Mouse (Mus musculus) embryonic facial prominence, embryonic 13.5 days (tissue): Measurements from ENCODE around the gene Pik3ap1. TPM values are rescaled to one million over a fixed set of nuclear protein-coding genes. Genes with fewer than 3 reads are reported as not detected.
"Not testable (repeated sequence)": the region's sequence is repeated elsewhere in the genome, so short reads cannot be mapped to it uniquely, and the experiment has no call there.

Experiments used
- ATAC-seq: fragments of 200-750 bp; cut with Nextera tagmentation; 2 replicates; pipeline ENCODE4 v1.8.0; 2017; ENCODE audit warnings: low read depth; ENCODE audit not compliant: insufficient number of reproducible peaks, insufficient read depth, low FRiP score, low TSS enrichment
- H3K27ac ChIP-seq: fragments of 300-500 bp; sonication (generic); 2 replicates; pipeline ENCODE4 v1.5.1; 2015; ENCODE audit warnings: moderate library complexity, mild to moderate bottlenecking, inconsistent platforms
- H3K27me3 ChIP-seq: fragments of 300-500 bp; sonication (generic); 2 replicates; pipeline ENCODE4 v1.6.1; 2015; ENCODE audit warnings: mild to moderate bottlenecking, inconsistent platforms
- H3K36me3 ChIP-seq: fragments of 300-500 bp; sonication (generic); 2 replicates; pipeline ENCODE4 v1.6.1; 2015; ENCODE audit warnings: mild to moderate bottlenecking, inconsistent platforms
- H3K4me1 ChIP-seq: fragments of 300-500 bp; sonication (generic); 2 replicates; pipeline ENCODE4 v1.6.1; 2015; ENCODE audit warnings: inconsistent platforms
- H3K4me2 ChIP-seq: fragments of 300-500 bp; sonication (generic); 2 replicates; pipeline ENCODE4 v1.6.1; 2015; ENCODE audit warnings: moderate library complexity, mild to moderate bottlenecking, inconsistent platforms
- H3K4me3 ChIP-seq: fragments of 300-500 bp; sonication (generic); 2 replicates; pipeline ENCODE4 v1.5.1; 2015; ENCODE audit warnings: mild to moderate bottlenecking, inconsistent platforms
- H3K9ac ChIP-seq: fragments of 300-500 bp; sonication (generic); 2 replicates; pipeline ENCODE4 v1.6.1; 2015; ENCODE audit warnings: mild to moderate bottlenecking, inconsistent platforms
- H3K9me3 ChIP-seq: fragments of 300-500 bp; sonication (generic); 2 replicates; pipeline ENCODE4 v1.6.1; 2016; ENCODE audit warnings: inconsistent platforms
- WGBS: fragments of 180-500 bp; shearing (Covaris S2); methylation state at CpG from one replicate; pipeline ENCODE4 v1.1.7; 2015; ENCODE audit warnings: mixed read lengths; 5-methylcytosine and 5-hydroxymethylcytosine counted together
- polyA plus RNA-seq: library from polyadenylated mRNA; unstranded; fragments of >200 nt; fragmentation: Nextera tagmentation; extraction: Ambion mirVana; gene quantifications from 2 replicates; pipeline ENCODE4 v1.2.1, GENCODE M21; 2015

The Pik3ap1 gene
- polyA plus RNA-seq, 1 experiment from 2014 or later = 1.8 TPM

DNA sequence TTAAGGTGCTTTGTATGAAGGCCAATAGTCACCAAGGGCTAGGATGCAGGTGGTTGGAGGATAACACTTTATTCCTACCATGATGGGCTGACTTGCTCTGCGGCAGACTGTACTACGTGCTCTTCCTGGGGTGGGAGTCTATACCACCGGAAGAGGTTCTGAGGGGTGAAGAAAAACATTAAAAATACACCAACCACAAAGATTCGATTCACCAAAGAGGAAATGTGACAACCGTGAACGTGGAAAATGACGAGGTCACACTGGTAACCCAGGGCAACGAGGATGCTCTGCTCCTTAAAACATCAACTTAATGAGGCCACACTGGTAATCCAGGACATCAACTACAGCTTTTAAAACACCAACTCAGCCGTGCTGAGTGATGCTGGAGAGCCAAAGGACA lies 56.2 kb downstream of the Pik3ap1 start:
- 79% methylated on average over 9 of the region's 9 CpGs for WGBS
- ATAC-seq = no peak
- Histone ChIP-seq H3K27ac (no peak overlapping the region), H3K36me3 (no peaks in the 10 kb centered on the region), H3K4me3 (no peak overlapping the region), H3K27me3 (no peaks in the 10 kb centered on the region), H3K9ac (no peak overlapping the region), H3K4me2 (no peak overlapping the region), H3K9me3 (no peaks in the 10 kb centered on the region), H3K4me1 (no peaks in the 10 kb centered on the region)

- no peak overlapping the region for H3K4me2 ChIP-seq
- no peaks in the 10 kb centered on the region for H3K36me3 ChIP-seq
- no peaks in the 10 kb centered on the region for H3K9me3 ChIP-seq
- H3K27me3 ChIP-seq = no peaks in the 10 kb centered on the region
- H3K27ac ChIP-seq = no peak overlapping the region
- no peak for ATAC-seq
- no peak overlapping the region for H3K9ac ChIP-seq
- no peaks in the 10 kb centered on the region for H3K4me1 ChIP-seq
- H3K4me3 ChIP-seq = no peak overlapping the region
Observed at GRCm38 (mm10) chr19:41323813-41324212, 61.1 kb downstream of the Pik3ap1 start.

- WGBS = 81% methylated on average over 4 of the region's 4 CpGs
- no peaks in the 10 kb centered on the region for H3K36me3 ChIP-seq
Observed at GRCm38 (mm10) chr19:41323125-41323524, 61.8 kb downstream of the Pik3ap1 start.

GRCm38 (mm10) chr19:41321149-41321548 lies 63.8 kb downstream of the Pik3ap1 start:
- H3K4me2 ChIP-seq = no peak overlapping the region
- H3K4me1 ChIP-seq = no peaks in the 10 kb centered on the region
- H3K27me3 ChIP-seq = no peaks in the 10 kb centered on the region
- H3K36me3 ChIP-seq = no peaks in the 10 kb centered on the region
- no peak overlapping the region for H3K9ac ChIP-seq
- ATAC-seq = no peak
- WGBS = 92% methylated on average over 4 of the region's 4 CpGs
- no peak overlapping the region for H3K4me3 ChIP-seq
- H3K9me3 ChIP-seq = no peaks in the 10 kb centered on the region
- no peak overlapping the region for H3K27ac ChIP-seq

More at GRCm38 (mm10) chr19:41323125-41323524, 61.8 kb downstream of the Pik3ap1 start:
- Histone ChIP-seq H3K9me3 (no peaks in the 10 kb centered on the region), H3K4me2 (no peak overlapping the region), H3K27ac (no peak overlapping the region), H3K4me3 (no peak overlapping the region), H3K4me1 (no peaks in the 10 kb centered on the region), H3K27me3 (no peaks in the 10 kb centered on the region), H3K9ac (no peak overlapping the region)
- no peak for ATAC-seq

DNA sequence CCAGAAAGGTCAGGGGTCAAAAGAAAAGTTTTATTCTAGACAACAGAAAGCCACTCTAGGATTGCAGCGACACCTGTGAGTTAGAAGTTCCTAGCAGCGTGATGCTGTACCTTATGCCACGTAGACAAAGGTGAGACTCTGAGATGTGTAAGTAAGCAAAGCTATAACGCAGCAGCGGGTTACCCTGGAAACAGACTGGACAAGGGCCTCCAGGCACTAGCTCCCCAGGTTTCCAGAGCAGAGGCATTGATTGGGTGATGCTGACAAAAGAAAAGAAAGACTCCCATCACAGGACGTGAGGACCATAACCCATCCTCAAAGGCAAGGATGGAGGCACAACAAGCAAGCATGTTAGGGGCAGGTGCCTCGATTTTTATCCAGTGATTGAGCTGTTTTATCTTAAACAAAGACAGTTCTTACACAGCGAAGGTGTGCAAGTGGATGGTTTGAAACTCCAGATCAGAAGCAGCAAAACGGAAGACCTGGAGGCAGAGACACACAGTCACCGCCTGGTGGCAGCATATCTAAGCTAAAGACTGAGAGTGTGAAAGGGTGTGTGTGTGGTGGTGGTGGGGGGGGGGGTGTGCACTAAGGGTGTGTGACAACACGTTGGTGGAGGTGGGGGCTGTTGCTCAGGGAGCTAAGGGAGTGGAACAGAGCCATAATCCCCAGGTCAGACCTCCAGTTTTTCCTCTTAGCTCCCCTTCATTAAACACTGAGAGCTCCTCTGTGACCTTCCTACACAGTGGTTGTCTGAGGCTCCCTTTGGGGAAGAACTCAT lies 67.4 kb downstream of the Pik3ap1 start:
- H3K9ac ChIP-seq = 0 out of 2 replicates have a peak overlapping the region, but pooled peaks have one; percentile 7
- ATAC-seq = no peak
- H3K36me3 ChIP-seq = no peaks in the 10 kb centered on the region
- 29% methylated on average over 11 of the region's 11 CpGs for WGBS
- no peaks in the 10 kb centered on the region for H3K4me1 ChIP-seq
- H3K27ac ChIP-seq = no peak overlapping the region
- no peak overlapping the region for H3K4me2 ChIP-seq
- H3K27me3 ChIP-seq = no peaks in the 10 kb centered on the region
- H3K4me3 ChIP-seq = no peak overlapping the region
- no peaks in the 10 kb centered on the region for H3K9me3 ChIP-seq

DNA sequence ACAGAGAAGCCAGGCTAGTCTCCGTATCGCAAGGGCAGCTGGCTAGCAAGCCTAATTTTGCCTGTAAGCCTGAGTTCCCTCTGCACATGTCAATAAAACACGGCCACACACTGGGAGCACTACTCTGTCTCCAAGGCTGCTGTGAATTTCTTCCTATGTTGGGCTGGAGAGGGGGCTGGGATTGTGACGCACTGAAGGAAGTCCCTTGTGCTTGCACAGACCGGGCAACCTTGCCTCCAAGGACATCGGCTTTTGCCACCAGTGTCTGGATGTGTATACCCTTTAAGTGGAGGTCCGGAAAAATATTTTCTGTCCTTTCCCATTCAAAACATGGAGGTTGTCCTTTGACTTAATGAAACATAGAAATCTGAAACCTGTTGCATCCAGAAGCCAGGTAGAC lies 70.2 kb downstream of the Pik3ap1 start:
- no peak overlapping the region for H3K4me2 ChIP-seq
- no peaks in the 10 kb centered on the region for H3K27me3 ChIP-seq
- H3K4me3 ChIP-seq = no peak overlapping the region
- no peak overlapping the region for H3K9ac ChIP-seq
- H3K9me3 ChIP-seq = no peaks in the 10 kb centered on the region
- H3K4me1 ChIP-seq = no peaks in the 10 kb centered on the region
- no peaks in the 10 kb centered on the region for H3K36me3 ChIP-seq
- ATAC-seq = no peak
- H3K27ac ChIP-seq = no peak overlapping the region
- 82% methylated on average over 7 of the region's 7 CpGs for WGBS

- H3K9ac ChIP-seq = no peak overlapping the region
- no peak overlapping the region for H3K27ac ChIP-seq
- WGBS = 17% methylated on average over 6 of the region's 6 CpGs
- no peak overlapping the region for H3K4me2 ChIP-seq
- H3K27me3 ChIP-seq = no peaks in the 10 kb centered on the region
- no peaks in the 10 kb centered on the region for H3K36me3 ChIP-seq
- ATAC-seq = no peak
- no peak overlapping the region for H3K4me3 ChIP-seq
- no peaks in the 10 kb centered on the region for H3K9me3 ChIP-seq
- no peaks in the 10 kb centered on the region for H3K4me1 ChIP-seq
Observed at GRCm38 (mm10) chr19:41313663-41314062, 71.2 kb downstream of the Pik3ap1 start.

DNA sequence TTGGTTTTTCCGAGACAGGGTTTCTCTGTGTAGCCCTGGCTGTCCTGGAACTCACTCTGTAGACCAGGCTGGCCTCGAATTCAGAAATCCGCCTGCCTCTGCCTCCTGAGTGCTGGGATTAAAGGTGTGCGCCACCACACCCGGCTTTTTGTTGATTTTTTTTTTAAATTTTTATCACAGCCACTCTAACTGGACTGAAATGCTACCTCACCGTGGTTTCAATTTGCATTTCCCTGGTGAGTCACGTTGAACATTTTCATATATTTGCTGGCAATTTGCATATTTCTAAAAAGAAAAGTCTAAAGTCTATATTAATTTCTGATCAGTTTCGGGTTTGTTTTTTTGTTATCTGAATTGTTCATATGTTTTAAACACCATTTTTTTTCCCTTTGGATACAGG lies 72.3 kb downstream of the Pik3ap1 start:
- not testable (repeated sequence) for ATAC-seq, H3K9me3 ChIP-seq, H3K4me3 ChIP-seq, H3K27me3 ChIP-seq, H3K27ac ChIP-seq, H3K4me1 ChIP-seq, H3K36me3 ChIP-seq, H3K9ac ChIP-seq, H3K4me2 ChIP-seq
- 83% methylated on average over 8 of the region's 8 CpGs for WGBS

DNA sequence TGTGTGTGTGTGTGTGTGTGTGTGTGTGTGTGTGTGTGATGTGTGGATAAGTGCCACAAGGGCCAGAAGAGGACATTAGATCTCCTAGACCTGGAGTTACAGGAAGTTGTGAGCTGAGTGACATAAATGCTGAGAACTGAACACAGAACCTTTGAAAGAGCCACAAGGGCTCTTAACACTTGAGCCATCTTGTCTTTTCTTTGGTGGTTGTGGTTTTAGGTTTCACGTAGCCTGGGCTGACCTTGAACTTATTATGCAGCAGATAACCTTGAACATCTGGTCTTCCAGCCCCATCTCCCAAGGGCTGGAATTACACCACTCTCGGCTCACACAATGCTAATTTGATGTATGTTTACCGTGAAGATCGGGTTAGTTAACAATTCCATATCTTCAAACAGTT lies 72.9 kb downstream of the Pik3ap1 start:
- H3K9me3 ChIP-seq = no peaks in the 10 kb centered on the region
- ATAC-seq = no peak
- H3K27me3 ChIP-seq = no peaks in the 10 kb centered on the region
- H3K27ac ChIP-seq = no peak overlapping the region
- no peaks in the 10 kb centered on the region for H3K36me3 ChIP-seq
- no peak overlapping the region for H3K4me2 ChIP-seq
- 58% methylated on average over 4 of the region's 4 CpGs for WGBS
- no peak overlapping the region for H3K9ac ChIP-seq
- no peak overlapping the region for H3K4me3 ChIP-seq
- no peaks in the 10 kb centered on the region for H3K4me1 ChIP-seq

DNA sequence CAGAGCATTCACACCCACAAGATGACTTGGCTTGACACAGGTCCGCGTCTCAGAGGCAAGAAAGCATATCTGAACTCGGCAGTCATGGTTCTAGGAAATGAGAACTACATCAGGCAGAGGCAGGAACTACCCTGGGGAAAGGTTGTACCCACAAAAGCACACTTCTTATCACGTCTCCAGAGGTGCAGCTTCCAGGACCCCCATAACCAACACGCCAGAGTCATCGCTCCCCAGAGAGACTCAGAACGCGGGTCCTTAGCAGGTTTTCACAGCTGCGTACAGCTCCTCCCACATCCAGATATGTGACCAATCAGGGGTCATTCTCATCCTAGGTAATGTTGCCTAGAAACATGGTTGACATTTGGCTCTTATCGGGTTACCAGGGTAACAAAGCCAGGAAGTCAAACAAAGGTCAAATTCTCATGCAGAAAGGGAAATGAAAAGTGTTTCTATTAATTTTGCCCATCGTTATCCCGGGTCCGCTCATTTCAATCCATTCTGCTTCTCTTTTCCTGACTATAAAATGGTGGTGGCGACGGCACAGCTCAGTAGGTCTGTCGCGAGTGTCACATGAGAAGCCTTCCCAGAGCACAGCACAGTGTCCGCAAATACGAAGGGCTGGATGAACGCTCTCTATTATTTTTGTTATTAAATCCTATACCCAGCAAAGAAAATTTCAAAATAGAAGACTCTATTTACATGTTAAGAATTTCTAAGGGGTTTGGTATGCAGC lies 73.8 kb downstream of the Pik3ap1 start:
- peak overlapping the region; percentile 32 for H3K4me3 ChIP-seq
- 0 out of 2 replicates have a peak overlapping the region, but pooled peaks have one; percentile 40 for H3K9ac ChIP-seq
- H3K27me3 ChIP-seq = no peaks in the 10 kb centered on the region
- no peaks in the 10 kb centered on the region for H3K36me3 ChIP-seq
- ATAC-seq = no peak
- H3K4me2 ChIP-seq = peak overlapping the region; percentile 58
- H3K9me3 ChIP-seq = no peaks in the 10 kb centered on the region
- no peak overlapping the region for H3K27ac ChIP-seq
- WGBS = 23% methylated on average over 20 of the region's 20 CpGs
- H3K4me1 ChIP-seq = no peaks in the 10 kb centered on the region

DNA sequence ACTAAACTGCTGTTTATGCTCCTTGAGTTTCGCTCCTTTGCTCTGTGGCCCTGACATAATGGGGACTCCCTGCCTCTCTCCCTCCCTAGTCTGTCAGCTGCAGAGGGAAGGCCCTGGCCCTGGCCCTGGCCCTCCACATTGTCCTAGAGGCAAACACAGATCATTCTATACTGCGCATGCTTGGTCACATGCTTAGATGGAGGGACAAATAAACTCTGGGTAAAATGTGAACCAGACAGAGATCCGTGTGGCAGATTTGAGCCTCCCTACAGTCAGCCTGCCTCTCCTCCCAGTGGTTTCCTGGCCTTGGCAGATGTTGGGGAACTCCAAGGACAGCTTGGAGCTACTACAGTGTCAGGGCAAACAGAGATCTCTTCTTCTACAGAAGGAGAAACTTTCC lies 81.0 kb downstream of the Pik3ap1 start:
- Histone ChIP-seq H3K36me3 (no peaks in the 10 kb centered on the region), H3K4me3 (no peak overlapping the region), H3K4me2 (no peak overlapping the region), H3K4me1 (0 out of 2 replicates have a peak, but pooled peaks cover 4% of the 10 kb centered on the region), H3K9ac (no peak overlapping the region), H3K27me3 (no peaks in the 10 kb centered on the region), H3K9me3 (no peaks in the 10 kb centered on the region), H3K27ac (no peak overlapping the region)
- ATAC-seq = no peak
- WGBS = 40% methylated on average over 3 of the region's 3 CpGs

- WGBS = 35% methylated on average over 6 of the region's 6 CpGs
- no peak overlapping the region for H3K4me3 ChIP-seq
- 0 out of 2 replicates have a peak, but pooled peaks cover 4% of the 10 kb centered on the region for H3K4me1 ChIP-seq
- no peak overlapping the region for H3K9ac ChIP-seq
- no peak overlapping the region for H3K27ac ChIP-seq
- H3K4me2 ChIP-seq = no peak overlapping the region
- H3K36me3 ChIP-seq = no peaks in the 10 kb centered on the region
- H3K27me3 ChIP-seq = no peaks in the 10 kb centered on the region
- H3K9me3 ChIP-seq = no peaks in the 10 kb centered on the region
- no peak for ATAC-seq
Observed at GRCm38 (mm10) chr19:41303433-41303832, 81.5 kb downstream of the Pik3ap1 start.
